Mouse (Mus musculus) liver, adult 2 months (tissue): ENCODE measurements around the gene Meis2.

Experiments
- CTCF ChIP-seq: fragments of 200-500 bp; IDR thresholded peaks from 2 replicates; pipeline ENCODE4 v1.5.1; 2011; ENCODE audit warnings: low read depth, low read length, control low read depth
- POLR2A ChIP-seq: fragments of 200-500 bp; IDR thresholded peaks from 2 replicates; pipeline ENCODE4 v1.6.1; 2011; ENCODE audit warnings: low read length, control low read depth; ENCODE audit not compliant: insufficient read depth; ENCODE audit errors: extremely low read depth

DNA sequence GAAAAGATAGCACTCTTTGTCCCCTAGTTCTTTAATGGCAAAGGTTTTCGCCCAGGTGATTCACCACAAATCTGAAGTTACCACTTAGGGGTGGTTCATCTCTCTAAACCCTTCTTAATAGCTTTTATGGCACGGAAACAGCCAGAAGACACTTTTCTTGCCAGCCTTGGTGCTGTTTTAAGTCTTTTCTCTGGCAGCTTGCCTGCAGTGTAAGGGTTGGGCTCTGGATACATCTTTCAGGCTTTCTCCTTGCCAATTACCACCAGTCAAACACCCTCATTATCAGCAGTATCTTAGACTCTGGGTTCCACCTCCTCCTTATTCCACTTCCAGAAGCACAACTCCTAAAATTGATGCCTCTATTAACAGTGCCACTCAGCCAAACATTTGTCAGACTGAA is 229.6 kb downstream of the Meis2 start:
- TF ChIP-seq CTCF (no peak), POLR2A (no peak)
